Mouse (Mus musculus) right cerebral cortex, postnatal 10 days (tissue): Measurements from ENCODE around the gene Vezf1.

Experiments
- DNase-seq, 2 experiments: peaks; one replicate each; pipeline ENCODE4 v3.0.0; 2021; ENCODE audit warnings: low spot score in 2 of 2

Vezf1 gene

DNA sequence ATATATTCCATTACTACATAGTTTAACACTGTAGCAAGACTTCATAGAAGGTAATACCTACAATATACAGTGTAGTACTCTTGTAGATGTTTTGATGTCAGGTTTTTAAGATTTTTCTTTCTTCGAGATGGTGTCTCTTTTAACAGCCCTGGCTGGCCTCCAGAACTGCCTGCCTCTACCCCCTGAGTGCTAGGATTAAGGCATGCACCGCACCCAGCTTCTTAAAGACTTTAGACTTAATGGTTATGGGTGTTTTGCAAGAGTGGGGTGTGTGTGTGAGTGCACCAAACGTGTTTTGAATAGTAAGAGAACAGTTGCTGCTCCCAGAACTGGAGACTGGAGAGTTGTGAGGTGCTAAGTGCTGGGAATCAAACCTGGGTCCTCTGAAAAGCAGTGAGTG is 14.3 kb upstream of the Vezf1 start:
- no peak for DNase-seq

GRCm38 (mm10) chr11:88054589-88054988 is 13.5 kb upstream of the Vezf1 start:
- peak in 1 of 2 experiments; percentile 51 for DNase-seq

DNA sequence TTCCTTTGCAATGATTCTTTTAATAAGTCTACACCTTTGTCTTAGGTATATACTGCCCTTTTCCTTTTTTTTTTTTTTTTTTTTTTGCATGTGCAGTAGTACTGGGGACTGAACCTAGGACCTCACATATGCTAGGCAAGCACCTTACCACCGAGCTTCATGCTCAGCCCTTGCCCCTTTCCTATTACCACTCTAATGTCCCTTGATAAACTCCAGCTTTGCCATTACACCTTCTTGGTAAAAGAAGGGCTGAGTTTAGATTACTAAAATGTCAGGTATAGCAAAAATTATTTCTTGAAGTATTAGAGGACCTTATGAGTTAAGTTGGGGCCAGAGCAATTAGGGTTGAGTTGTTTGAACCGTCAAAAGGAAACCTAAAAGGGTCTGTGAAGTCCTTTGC is 12.3 kb upstream of the Vezf1 start:
- no peak for DNase-seq

- no peak for DNase-seq
These were observed 10.3 kb upstream of the Vezf1 start for GRCm38 (mm10) chr11:88057788-88058187.

GRCm38 (mm10) chr11:88059141-88059540 is 8.9 kb upstream of the Vezf1 start:
- DNase-seq, result peak in 1 of 2 experiments; percentile 58

DNA sequence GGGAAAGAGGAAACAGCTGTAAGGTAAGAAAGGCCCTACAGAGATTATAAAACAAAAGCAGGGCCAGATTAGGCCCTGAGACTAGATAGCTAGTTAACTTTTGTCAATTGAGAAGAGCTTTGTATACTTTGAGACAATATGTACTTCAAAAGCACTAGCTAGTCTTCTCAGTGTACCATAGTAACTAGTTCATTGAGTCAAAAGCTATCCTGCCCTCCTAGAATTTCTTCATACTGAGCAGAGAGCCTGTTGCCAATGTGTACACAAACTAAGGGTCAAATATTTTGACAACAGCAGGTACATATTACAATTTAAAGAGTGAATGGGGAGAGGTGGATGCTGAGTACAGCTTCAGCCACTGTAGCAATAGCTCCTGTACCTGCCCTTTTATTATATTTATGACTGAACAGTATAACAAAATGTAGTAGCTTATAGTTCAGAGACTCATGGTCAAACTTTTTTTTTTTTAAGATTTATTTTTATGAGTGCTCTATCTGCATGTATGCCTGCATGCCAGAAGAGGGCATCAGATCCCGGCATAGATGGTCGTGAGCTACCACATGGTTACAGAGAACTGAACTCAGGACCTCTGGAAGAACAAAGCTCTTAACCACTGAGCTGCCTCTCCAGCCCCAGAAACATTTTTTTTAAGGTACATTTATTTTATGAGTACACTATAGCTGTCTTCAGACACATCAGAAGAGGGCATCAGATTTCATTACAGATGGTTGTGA is 6.0 kb upstream of the Vezf1 start:
- no peak for DNase-seq

DNA sequence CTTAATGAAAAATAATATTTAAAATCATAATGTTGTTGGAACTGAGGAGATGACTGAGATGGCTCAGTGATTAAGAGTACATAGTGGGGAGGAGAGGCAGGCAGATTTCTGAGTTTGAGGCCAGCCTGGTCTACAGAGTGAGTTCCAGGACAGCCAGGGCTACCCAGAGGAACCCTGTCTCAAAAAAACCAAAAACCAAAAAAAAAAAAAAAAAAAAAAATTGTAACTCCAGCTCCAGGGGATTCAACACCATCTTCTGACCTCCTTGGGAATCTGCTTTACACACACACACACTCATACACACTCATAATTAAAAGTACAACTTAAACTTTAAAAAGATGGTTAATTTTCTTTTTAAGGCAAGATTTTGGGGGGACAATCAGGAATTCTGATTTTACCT is 2.3 kb upstream of the Vezf1 start:
- no peak for DNase-seq

DNA sequence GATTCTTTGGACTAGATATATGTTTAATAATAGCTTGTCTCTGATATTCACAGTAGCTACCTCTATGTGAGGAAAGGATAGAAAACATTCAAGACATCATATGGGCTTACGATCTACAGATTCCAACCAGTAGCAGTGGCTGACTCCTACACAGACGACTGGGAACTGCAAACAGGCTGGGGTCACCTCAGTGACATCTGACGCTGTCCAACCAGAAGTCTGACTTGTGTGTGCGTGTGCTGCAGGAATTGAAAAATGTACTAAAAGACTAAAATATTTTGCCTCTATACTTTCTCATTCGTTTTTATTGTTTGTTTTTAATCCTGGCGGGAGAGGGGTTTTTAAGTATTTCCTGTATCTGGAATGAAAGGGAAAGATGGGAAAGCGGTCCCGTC is 891 bp upstream of the Vezf1 start:
- DNase-seq, result no peak

DNA sequence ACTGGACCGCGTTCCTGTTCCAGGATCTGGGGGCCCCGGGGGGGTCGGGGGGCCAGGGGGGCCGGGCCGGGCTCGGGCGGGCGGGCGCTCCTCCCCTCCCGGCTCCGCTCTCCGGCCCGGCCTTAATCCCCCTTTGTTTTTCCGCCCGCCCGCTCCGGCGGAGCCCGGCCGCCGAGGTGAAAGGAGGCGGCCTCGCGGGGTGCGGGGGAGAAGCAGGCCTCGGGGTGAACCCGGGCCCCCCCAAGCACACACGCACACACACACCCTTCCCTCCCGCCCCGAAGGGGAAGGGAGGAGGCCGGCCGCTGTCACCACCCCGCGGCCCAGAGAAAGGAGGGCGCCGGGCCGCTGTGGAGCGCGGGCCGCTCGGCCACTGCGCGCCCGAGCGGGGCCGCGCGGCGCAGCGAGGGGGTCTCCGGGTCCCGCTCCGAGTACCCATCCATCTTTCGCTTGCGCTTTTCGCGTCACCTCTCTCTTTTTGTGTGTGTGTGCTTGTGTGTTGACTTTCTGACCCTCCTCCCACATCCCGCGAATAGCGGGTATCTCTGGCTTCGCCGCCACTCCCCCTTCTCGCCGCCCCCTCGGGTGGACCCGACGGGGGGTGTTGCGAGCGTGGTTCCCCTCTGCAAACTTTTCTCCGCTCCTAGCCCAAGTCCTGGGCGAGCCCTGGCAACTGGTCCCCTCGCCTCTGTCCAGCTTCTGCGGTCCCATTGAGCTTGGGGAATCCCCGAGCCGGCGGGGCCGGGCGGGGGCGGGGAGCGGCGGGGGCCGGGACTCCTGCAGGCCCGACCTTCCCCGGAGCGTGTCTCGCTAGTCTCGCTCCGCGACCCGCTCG is 549 bp downstream of the Vezf1 start:
- peak; percentile 63 to 65 for DNase-seq

- DNase-seq, result no peak
These were observed 1.1 kb downstream of the Vezf1 start for GRCm38 (mm10) chr11:88069246-88069570.

DNA sequence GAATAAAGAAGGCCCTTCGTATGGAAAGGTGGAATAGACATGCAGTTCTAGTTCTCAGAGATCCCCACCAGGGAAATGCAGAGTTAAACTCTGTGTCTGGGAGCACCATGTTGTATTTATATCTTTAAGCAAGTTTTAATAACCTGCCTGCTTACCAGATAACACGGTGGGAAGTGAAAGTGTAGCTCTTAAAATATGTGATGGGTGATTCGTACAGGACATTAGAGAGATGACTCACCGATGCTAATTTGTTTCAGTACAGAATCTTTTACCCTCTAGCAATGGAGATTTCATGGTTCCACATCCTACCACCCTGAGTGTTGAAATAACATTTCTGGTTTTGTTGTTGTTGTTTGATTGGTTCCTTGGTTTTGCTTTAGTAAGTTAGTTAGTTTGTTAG is 2.3 kb downstream of the Vezf1 start:
- no peak for DNase-seq

GRCm38 (mm10) chr11:88071113-88071512 is 3.0 kb downstream of the Vezf1 start:
- DNase-seq, result no peak

GRCm38 (mm10) chr11:88073343-88073875 is 5.3 kb downstream of the Vezf1 start:
- DNase-seq, result no peak

GRCm38 (mm10) chr11:88075701-88076100 is 7.6 kb downstream of the Vezf1 start:
- DNase-seq, result no peak

GRCm38 (mm10) chr11:88076394-88076793 is 8.3 kb downstream of the Vezf1 start:
- no peak for DNase-seq

DNA sequence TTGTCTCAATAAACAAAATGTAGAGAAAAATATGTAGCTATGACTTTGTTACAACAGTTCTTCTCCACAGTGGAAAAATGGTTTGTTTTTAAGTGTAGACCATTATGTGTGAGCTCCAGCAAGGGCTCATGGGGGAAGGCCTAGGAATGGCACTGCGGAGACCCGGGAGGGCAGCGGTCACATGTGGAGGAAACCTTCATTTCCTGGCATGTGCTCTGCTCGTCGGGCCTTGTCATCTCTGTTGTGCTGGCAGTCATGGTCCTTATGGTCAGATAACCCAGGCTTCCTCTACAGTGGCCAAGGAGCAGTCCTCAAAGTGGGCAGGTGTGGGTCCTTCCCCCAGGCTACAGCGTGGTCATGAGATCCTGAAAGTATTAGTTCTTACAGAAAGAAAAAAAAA is 15.6 kb downstream of the Vezf1 start:
- DNase-seq, result no peak

DNA sequence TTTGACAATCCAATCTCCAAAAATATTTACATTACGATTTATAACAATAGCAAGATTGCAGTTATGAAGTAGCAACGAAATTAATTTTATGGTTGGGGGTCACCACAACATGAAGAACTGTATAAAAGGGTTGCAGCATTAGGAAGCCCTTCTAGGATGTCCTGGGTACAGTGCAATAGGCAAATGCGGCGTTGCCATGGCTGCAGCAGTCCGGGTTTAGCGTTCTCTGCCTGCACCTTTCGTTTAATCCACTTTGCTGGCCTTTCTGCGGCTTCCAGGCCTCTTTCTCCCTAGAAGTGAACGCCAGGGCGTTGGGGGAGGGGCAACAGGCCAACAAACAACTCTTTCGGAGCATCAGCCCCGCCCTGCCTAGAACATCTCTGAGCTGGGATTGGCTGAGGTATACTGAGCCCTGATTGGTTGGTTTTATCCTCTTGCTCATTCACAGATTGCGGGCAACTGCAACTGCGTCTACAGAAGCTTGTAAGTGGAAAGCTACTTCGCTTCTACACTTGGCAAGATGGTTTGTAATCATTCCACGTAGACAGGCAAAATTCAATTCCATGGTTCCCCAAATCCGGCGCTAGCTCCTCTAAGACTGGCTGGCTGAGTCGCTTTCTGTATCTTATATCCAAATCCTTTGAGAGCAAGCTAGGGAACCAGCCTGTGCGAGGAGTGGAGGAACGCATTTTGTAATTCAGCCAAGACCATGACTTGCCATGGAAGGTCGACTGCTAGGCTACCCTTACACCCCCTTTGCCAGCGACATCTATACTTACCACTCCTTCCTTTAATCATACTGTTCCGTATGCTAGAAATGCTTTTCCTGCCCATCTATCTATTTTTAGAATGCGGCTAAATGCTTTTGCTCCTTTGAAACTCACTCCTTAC is 18.9 kb downstream of the Vezf1 start:
- DNase-seq, result peak; percentile 95

DNA sequence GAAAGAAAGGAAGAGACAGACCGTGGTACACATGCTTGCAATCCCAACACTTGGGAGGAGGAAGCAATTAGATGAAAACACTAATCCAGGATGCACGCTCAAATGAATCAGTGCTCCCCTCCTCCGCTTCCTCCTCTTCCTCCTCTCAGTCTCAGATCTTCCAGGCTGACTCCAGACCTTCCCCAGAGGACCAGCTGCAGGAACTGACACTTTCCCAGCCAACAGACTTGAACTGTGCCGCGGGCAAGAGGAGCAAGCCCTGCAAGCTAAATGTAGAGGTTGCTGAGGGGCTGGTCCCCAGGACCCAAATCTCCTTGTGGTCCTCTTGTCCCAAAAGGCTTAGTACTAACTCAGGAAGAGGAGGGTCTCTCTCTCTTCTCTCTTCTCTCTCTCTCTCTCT is 21.1 kb downstream of the Vezf1 start:
- no peak for DNase-seq

DNA sequence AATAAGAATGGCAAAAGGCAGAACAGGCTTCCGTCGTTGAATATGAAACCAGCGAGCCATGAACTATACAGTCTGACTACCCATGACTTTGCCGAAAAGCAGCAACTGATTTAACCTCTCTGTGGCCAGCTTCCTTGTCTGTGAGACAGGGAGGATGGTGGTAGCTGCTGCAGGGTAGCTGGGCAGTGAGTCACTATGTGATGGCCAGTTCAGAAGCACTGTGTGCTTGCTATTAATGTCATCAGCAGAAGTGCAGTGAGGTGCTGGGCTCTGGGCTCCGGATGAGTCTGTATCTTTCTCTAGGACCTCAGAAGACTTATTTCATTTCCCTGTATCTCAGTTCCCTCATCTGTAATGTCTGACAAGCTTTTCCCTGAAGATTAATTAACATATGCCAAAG is 22.2 kb downstream of the Vezf1 start:
- DNase-seq, result no peak

DNA sequence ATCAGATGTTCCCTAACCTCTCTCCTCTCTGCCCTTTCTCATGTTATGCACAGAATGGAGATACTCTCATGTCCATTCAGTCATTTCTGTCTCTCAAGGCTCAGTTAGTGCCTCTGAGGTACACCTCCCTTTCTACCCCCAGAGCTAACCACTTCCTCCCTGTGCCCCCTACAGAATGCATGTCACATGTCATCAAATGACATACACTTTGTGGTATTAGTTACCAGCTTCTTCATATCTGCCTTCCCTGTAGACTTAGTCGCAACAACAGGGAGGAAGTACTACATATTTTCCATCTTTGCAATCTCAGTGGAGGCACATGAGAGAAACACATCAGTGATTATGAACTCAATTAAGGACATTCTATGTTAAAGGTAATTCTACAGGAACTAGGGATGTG is 23.9 kb downstream of the Vezf1 start:
- no peak for DNase-seq

GRCm38 (mm10) chr11:88097173-88097572 is 29.1 kb downstream of the Vezf1 start:
- DNase-seq, result peak in 1 of 2 experiments; percentile 32
